Mouse (Mus musculus) bone marrow macrophage, adult 2 months (primary cell): Measurements from ENCODE around the gene Sypl.

Source experiments
- CTCF ChIP-seq: IDR thresholded peaks from 2 replicates; pipeline ENCODE4 v1.5.1; 2012; ENCODE audit warnings: low read depth, mild to moderate bottlenecking, low read length, moderate library complexity
- POLR2A ChIP-seq: IDR thresholded peaks from 2 replicates; pipeline ENCODE4 v1.6.1; 2012; ENCODE audit warnings: mild to moderate bottlenecking, low read depth, low read length, borderline replicate concordance

GRCm38 (mm10) chr12:32910092-32910491 lies 43.6 kb upstream of the Sypl start:
- TF ChIP-seq CTCF (peak; percentile 27; the same call in 1 of the 2 replicates), POLR2A (no peak)
